Mouse (Mus musculus) intestine, postnatal 0 days (tissue): ENCODE results near the gene Larp7. TPM values are rescaled to one million over a fixed set of nuclear protein-coding genes. Genes with fewer than 3 reads are reported as not detected.
A peak's percentile ranks its signal among the peaks of the same experiment; 100 is the strongest.

ENCODE experiments used
- ATAC-seq: fragments of 200-750 bp; cut with Nextera tagmentation; 2 replicates; pipeline ENCODE4 v1.8.0; 2017; ENCODE audit warnings: mild to moderate bottlenecking, moderate TSS enrichment, moderate library complexity
- H3K27ac ChIP-seq: fragments of 300-500 bp; sonication (generic); 2 replicates; pipeline ENCODE4 v1.5.1; 2014; ENCODE audit warnings: mild to moderate bottlenecking, low read depth, low read length, moderate library complexity
- H3K27me3 ChIP-seq: fragments of 300-500 bp; sonication (generic); replicated peaks from 2 replicates; pipeline ENCODE4 v1.6.1; 2014; ENCODE audit warnings: low read length, mixed read lengths; ENCODE audit not compliant: control insufficient read depth, insufficient read depth
- H3K36me3 ChIP-seq: fragments of 300-500 bp; sonication (generic); 2 replicates; pipeline ENCODE4 v1.6.1; 2014; ENCODE audit warnings: mild to moderate bottlenecking, moderate library complexity; ENCODE audit not compliant: control insufficient read depth, insufficient read depth
- H3K4me1 ChIP-seq: fragments of 300-500 bp; sonication (generic); replicated peaks from 2 replicates; pipeline ENCODE4 v1.6.1; 2014; ENCODE audit warnings: antibody characterized with exemption, low read length, mixed read lengths; ENCODE audit not compliant: control insufficient read depth, insufficient read depth
- H3K4me2 ChIP-seq: fragments of 300-500 bp; sonication (generic); replicated peaks from 2 replicates; pipeline ENCODE4 v1.6.1; 2014; ENCODE audit warnings: low read depth, mild to moderate bottlenecking, moderate library complexity
- H3K4me3 ChIP-seq: fragments of 300-500 bp; sonication (generic); 2 replicates; pipeline ENCODE4 v1.5.1; 2014; ENCODE audit warnings: low read depth, low read length
- H3K9ac ChIP-seq: fragments of 300-500 bp; sonication (generic); 2 replicates; pipeline ENCODE4 v1.6.1; 2014; ENCODE audit warnings: mild to moderate bottlenecking, low read depth, low read length
- H3K9me3 ChIP-seq: fragments of 300-500 bp; sonication (generic); 2 replicates; pipeline ENCODE4 v1.6.1; 2016; ENCODE audit warnings: mixed run types; ENCODE audit not compliant: control insufficient read depth
- CTCF ChIP-seq: sonication (generic); IDR thresholded peaks from 2 replicates; pipeline ENCODE4 v1.5.1; 2016; ENCODE audit warnings: low read depth, mild to moderate bottlenecking, control low read depth, antibody characterized with exemption, moderate library complexity
- WGBS: fragments of 180-500 bp; shearing (Covaris S2); extraction: QIAGEN DNeasy Blood & Tissue Kit; methylation state at CpG from one replicate; pipeline ENCODE4 v1.1.7; 2014; 5-methylcytosine and 5-hydroxymethylcytosine counted together
- polyA plus RNA-seq: library from polyadenylated mRNA; unstranded; fragments of >200 nt; fragmentation: Nextera tagmentation; extraction: Ambion mirVana; gene quantifications from 2 replicates; pipeline ENCODE4 v1.2.1, GENCODE M21; 2015

Gene Larp7
- polyA plus RNA-seq = 23.6 and 26.2 TPM in 2 replicates

GRCm38 (mm10) chr3:127552973-127553719 lies at the start of gene Larp7, which contains the start of gene Zgrf1:
Gene Larp7 (minus strand): TSS chr3:127553349.
Gene Zgrf1 (plus strand): TSS chr3:127553489.
- H3K27me3 ChIP-seq = no peaks in the 10 kb centered on the region
- TF ChIP-seq CTCF = no peak
- no peaks in the 10 kb centered on the region for H3K4me1 ChIP-seq
- peak within 1 kb of the TSS; percentile 72 for H3K4me3 ChIP-seq
- H3K27ac ChIP-seq = peak within 1 kb of the TSS; percentile 85
- H3K36me3 ChIP-seq = no peaks in the 10 kb centered on the region
- peak within 1 kb of the TSS; percentile 75 for H3K4me2 ChIP-seq
- under 1% methylated on average over 73 of the region's 73 CpGs for WGBS
- peak; percentile 100 for ATAC-seq
- peak within 1 kb of the TSS; percentile 59 for H3K9ac ChIP-seq
- H3K9me3 ChIP-seq = no peaks in the 10 kb centered on the region

GRCm38 (mm10) chr3:127597136-127597535 lies 44.0 kb upstream of the Larp7 start:
- Histone ChIP-seq H3K9me3 (no peaks in the 10 kb centered on the region), H3K36me3 (peaks cover 9% of the 10 kb centered on the region; the same call in 1 of the 2 replicates), H3K4me2 (no peak overlapping the region), H3K4me3 (no peak overlapping the region), H3K4me1 (no peaks in the 10 kb centered on the region), H3K27me3 (no peaks in the 10 kb centered on the region), H3K27ac (no peak overlapping the region; the same call in 1 of the 2 replicates), H3K9ac (no peak overlapping the region)
- 0 out of 2 replicates have a peak, but pooled peaks have one; percentile 47 for ATAC-seq
- TF ChIP-seq CTCF = no peak
- WGBS = 63% methylated on average over 1 of the region's 1 CpGs

GRCm38 (mm10) chr3:127572557-127572956 lies 19.4 kb upstream of the Larp7 start:
- TF ChIP-seq CTCF = peak; percentile 84
- 64% methylated on average over 4 of the region's 4 CpGs for WGBS
- no peak overlapping the region for H3K4me3 ChIP-seq
- H3K4me2 ChIP-seq = peak overlapping the region; percentile 17
- no peak overlapping the region for H3K9ac ChIP-seq
- no peaks in the 10 kb centered on the region for H3K4me1 ChIP-seq
- H3K9me3 ChIP-seq = no peaks in the 10 kb centered on the region
- H3K36me3 ChIP-seq = peaks cover 18% of the 10 kb centered on the region
- H3K27me3 ChIP-seq = no peaks in the 10 kb centered on the region
- ATAC-seq = peak; percentile 49; the same call in 1 of the 2 replicates
- no peak overlapping the region for H3K27ac ChIP-seq

- H3K9ac ChIP-seq = no peak overlapping the region
- H3K27me3 ChIP-seq = no peaks in the 10 kb centered on the region
- H3K4me3 ChIP-seq = no peak overlapping the region
- peaks cover 16% of the 10 kb centered on the region; the same call in 1 of the 2 replicates for H3K36me3 ChIP-seq
- H3K9me3 ChIP-seq = no peaks in the 10 kb centered on the region
- 73% methylated on average over 3 of the region's 3 CpGs for WGBS
- TF ChIP-seq CTCF = no peak
- no peak for ATAC-seq
- H3K27ac ChIP-seq = no peak overlapping the region
- H3K4me2 ChIP-seq = no peak overlapping the region
- H3K4me1 ChIP-seq = no peaks in the 10 kb centered on the region
Observed at GRCm38 (mm10) chr3:127565129-127565528, 12.0 kb upstream of the Larp7 start.

GRCm38 (mm10) chr3:127562974-127563373 lies 9.8 kb upstream of the Larp7 start:
- Histone ChIP-seq H3K9ac (no peak overlapping the region), H3K4me2 (no peak overlapping the region), H3K4me1 (no peaks in the 10 kb centered on the region), H3K27me3 (no peaks in the 10 kb centered on the region), H3K27ac (no peak overlapping the region), H3K36me3 (peaks cover 13% of the 10 kb centered on the region; the same call in 1 of the 2 replicates), H3K9me3 (no peaks in the 10 kb centered on the region), H3K4me3 (no peak overlapping the region)
- 91% methylated on average over 4 of the region's 4 CpGs for WGBS
- ATAC-seq = no peak
- no peak for TF ChIP-seq CTCF

- Histone ChIP-seq H3K9ac (no peak overlapping the region), H3K4me1 (no peaks in the 10 kb centered on the region), H3K27ac (no peak overlapping the region), H3K4me2 (no peak overlapping the region), H3K9me3 (no peaks in the 10 kb centered on the region), H3K36me3 (0 out of 2 replicates have a peak, but pooled peaks cover 7% of the 10 kb centered on the region), H3K27me3 (no peaks in the 10 kb centered on the region), H3K4me3 (no peak overlapping the region)
- no peak for ATAC-seq
- peak; percentile 37 for TF ChIP-seq CTCF
Observed at GRCm38 (mm10) chr3:127558201-127558600, 5.1 kb upstream of the Larp7 start.
